Mouse (Mus musculus): ENCODE measurements around the gene Gm10840.

DNA sequence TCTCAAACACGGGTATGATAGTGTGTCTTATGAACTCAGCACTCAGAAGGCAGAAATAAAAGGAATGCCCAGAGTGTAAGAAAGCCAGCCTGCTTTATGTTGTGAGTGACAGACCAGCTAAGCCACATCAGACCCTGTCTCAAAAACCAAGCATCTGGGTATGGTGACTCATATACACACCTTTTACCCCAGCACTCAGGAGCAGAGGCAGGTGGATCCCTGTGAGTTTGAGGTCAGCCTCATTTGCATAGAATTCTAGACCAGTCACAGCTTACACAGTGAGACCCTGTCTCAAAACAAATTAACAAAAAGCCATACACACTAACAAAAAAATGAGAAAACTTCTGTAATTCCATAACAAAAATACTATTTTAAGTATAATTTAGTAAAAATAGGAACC lies 34.8 kb upstream of the Gm10840 start:
- TF ChIP-seq POLR2A (IDR thresholded peaks at IDR 0.05; ENCODE audit: borderline replicate concordance, control insufficient read depth, low read depth, low read length), result no peak
- no peak for TF ChIP-seq CTCF (IDR thresholded peaks at IDR 0.05; ENCODE audit: control insufficient read depth, insufficient read depth, low read length)
